Mouse (Mus musculus): ENCODE measurements around the gene Ccdc124.
"Not testable (repeated sequence)": the region's sequence is repeated elsewhere in the genome, so short reads cannot be mapped to it uniquely, and the experiment has no call there.

DNA sequence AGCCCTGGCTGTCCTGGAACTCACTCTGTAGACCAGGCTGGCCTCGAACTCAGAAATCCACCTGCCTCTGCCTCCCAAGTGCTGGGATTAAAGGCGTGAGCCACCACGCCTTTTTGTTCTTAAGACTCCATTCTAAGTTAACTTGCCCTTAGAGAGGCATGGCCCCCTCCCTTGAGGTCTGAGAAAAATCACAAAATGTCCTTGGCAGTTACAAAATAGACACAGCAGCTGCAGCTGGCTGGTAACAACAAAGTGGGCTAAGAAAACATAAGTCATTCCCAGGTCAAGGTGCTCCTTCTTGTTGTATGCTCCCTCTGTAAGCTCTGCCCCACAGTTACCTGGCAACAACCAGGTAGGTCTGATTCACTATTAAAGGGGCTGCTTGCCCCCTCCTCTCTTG lies 51.1 kb downstream of the Ccdc124 start:
- TF ChIP-seq CTCF (IDR thresholded peaks at IDR 0.05; ENCODE audit: borderline replicate concordance, control insufficient read depth, extremely low read depth, insufficient read depth, low read length, poor library complexity); POLR2A (IDR thresholded peaks at IDR 0.05; ENCODE audit: control insufficient read depth, extremely low read depth, insufficient read depth, low read length, poor library complexity): not testable (repeated sequence)
